Mouse (Mus musculus) monocyte, adult 5-6 weeks (primary cell): ENCODE data around the gene Gm28635. TPM values are rescaled to one million over a fixed set of nuclear protein-coding genes. Genes with fewer than 3 reads are reported as not detected.
"Not testable (repeated sequence)": the region's sequence is repeated elsewhere in the genome, so short reads cannot be mapped to it uniquely, and the experiment has no call there.

Experiments
- ATAC-seq: fragments of 153-309, 156-312 bp; replicated peaks from 2 replicates; pipeline ENCODE4 v1.8.0; 2017; ENCODE audit warnings: mild to moderate bottlenecking; ENCODE audit not compliant: low TSS enrichment, insufficient number of reproducible peaks, severe bottlenecking, poor library complexity, low FRiP score
- total RNA-seq: library from RNA; stranded (forward); fragments of 200-1000, 200-491, 200-594 nt; gene quantifications from 3 replicates; pipeline ENCODE4 v1.2.3, GENCODE M21; 2017

The Gm28635 gene
- total RNA-seq, 1 experiment from 2014 or later, result not detected

GRCm38 (mm10) chr2:84695007-84695695, 17.3 kb upstream of the Gm28635 start:
- ATAC-seq, result no peak

- ATAC-seq, result 0 out of 2 replicates have a peak, but pooled peaks have one; percentile 17
These were observed 12.2 kb upstream of the Gm28635 start for GRCm38 (mm10) chr2:84690050-84690449.

DNA sequence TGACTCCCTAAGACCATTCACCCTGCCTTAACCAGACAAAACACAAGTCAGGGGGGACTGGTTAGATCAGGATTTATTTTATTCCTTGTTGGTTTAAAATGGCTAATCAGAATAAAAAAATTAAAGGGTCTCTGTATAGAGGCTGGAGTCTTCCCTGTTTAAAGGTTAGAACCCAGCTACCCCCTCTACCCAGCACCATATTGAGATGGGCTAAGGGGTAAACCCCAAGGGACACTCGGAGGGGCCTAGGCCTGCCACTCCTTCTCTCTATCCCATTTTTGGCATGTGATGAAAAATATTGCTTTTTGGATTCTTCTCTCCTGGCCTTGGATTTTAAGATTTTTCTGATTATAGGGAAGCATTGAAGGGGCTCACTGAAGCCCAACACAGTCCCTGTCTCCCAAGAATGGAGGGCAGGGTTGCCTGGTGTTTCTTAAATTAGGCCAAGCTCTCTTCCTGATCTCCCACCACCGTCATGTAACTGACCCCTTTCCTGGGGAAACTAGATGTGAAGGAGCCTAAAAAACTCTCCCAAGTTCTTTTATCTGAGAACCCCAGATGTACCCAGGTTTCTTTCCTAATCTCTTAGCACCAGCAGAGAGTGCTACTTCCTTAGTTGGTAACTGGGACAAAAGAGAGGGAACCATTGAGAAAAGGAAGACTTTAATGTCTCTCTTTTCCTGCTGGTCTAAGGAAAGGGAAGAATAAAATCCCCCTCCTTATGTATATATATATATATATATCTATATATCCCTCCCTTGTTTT, 10.4 kb upstream of the Gm28635 start:
- ATAC-seq, result no peak

GRCm38 (mm10) chr2:84682605-84683183, 4.9 kb upstream of the Gm28635 start:
- no peak for ATAC-seq

DNA sequence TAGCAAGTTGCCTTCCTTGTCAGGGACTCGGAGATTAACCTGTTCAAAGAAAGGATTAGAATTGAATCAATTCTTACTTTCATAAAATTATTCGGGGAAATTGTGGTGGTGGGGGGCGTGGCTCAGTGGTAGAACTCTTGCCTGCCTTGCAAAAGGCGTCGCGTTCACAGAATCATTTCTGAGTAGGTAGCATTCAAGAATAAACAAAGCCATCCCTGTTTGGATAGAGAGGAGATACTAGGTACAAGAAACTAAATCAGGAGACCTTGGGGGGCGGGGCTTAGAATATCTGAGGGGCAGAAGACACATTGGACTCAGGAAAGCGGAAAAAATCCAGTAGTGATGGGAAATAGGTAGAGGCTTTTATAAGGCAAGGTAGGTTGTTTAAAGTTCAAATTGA, 1.2 kb upstream of the Gm28635 start, which contains the start of gene Tmx2:
Gene Tmx2, minus strand, starts transcription at position 125 of the 400 bp plus-strand sequence.
- ATAC-seq, result no peak

DNA sequence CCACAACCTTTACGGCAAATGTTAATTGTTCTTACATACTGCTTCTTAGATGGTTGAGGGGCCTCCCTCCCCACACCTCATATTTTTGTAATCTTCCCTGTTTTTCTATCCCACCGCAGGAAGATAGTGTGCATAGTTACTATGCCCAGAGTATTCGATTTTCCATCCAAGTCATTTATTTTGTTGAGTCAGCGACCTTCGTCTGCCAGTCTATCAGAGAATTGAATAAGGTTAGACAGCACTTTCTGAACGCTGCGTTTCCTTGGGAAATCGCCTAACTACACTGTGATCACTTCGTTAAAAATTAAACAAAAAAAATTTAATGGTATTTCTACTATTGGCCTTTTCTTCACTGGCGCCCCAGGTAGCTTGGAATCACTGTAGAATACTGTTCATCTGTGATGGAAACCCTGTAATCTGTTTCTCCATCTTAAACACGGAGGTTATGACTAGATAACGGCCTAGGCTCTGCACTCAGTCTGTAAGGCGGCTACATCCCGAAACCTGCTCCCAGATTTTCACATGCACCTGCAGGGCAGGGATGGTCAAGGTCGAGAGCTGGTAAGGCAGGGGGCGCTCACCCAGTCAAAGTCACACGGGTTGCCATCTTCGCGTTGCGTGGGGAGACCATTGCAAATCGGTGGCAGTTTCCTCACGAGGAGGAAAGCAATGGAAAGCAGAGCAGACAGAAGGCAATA, 422 bp downstream of the Gm28635 start:
- peak; percentile 32 for ATAC-seq

- ATAC-seq, result not testable (repeated sequence)
These were observed 6.3 kb downstream of the Gm28635 start for GRCm38 (mm10) chr2:84671535-84671934.

- ATAC-seq, result peak; percentile 84
These were observed 7.3 kb downstream of the Gm28635 start, which contains the start of gene Selenoh for GRCm38 (mm10) chr2:84670569-84670933. Gene Selenoh, minus strand, starts transcription at chr2:84670770.

GRCm38 (mm10) chr2:84669828-84670568, 7.8 kb downstream of the Gm28635 start:
- 0 out of 2 replicates have a peak, but pooled peaks have one; percentile 15 for ATAC-seq

DNA sequence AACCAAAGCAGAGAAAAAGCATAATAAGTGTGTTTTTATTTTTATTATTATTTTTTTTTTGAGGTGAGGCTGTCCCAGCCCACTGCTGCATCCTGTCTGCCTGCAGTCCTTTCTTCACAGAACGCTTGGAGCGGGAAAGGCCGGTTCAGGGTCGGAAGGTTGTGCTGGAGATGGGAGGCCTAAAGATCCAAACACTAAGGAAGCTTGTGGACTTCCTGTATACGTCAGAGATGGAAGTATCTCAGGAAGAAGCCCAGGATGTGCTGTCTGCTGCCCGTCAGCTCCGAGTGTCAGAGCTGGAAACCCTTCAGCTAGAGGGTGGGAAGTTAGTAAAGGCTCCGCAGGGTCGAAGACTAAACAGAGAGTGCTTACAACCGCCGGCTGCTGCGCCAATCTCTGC, 11.8 kb downstream of the Gm28635 start:
- no peak for ATAC-seq

DNA sequence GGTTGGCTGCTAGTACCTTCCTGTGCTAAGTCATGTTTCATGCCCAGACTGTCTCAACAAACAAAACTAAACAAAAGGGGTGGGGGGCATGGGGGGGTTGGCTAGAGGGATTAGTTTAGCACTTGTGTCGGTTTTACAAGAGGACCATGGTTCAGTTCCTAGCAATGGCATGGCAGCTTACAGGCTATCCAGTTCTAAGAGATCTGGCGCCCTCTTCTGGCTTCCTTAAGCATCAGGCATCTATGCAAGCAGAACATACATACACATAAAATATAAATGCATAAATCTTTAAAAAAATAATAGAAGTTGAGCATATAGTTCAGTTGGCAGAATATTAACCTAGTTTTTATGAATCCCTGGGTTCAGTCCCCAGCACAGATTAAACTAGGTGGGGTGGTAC, 15.0 kb downstream of the Gm28635 start:
- ATAC-seq, result no peak; the same call in 1 of the 2 replicates

- peak; percentile 72 for ATAC-seq
These were observed 17.6 kb downstream of the Gm28635 start for GRCm38 (mm10) chr2:84660253-84660652.

GRCm38 (mm10) chr2:84658806-84659205, 19.0 kb downstream of the Gm28635 start, which contains the start of gene Btbd18:
Gene Btbd18, plus strand, starts transcription at chr2:84659079.
- no peak for ATAC-seq

GRCm38 (mm10) chr2:84655864-84656263, 22.0 kb downstream of the Gm28635 start:
- ATAC-seq, result peak; percentile 80

DNA sequence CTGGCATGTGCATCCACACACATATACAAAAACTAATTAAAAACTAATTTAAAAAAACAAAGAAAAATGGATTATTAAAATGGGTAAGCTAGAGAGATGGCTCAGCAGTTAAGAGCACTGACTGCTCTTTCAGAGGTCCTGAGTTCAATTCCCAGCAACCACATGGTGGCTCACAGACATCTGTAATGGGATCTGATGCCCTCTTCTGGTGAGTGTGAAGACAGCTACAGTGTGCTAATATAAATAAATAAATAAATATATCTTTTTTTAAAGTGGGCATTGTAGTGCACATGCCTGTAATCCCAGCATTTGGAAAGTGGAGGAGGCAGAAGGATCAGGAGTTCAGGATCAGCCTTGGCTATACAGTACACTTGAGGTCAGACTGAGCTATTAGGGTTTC, 24.5 kb downstream of the Gm28635 start:
- ATAC-seq, result no peak

DNA sequence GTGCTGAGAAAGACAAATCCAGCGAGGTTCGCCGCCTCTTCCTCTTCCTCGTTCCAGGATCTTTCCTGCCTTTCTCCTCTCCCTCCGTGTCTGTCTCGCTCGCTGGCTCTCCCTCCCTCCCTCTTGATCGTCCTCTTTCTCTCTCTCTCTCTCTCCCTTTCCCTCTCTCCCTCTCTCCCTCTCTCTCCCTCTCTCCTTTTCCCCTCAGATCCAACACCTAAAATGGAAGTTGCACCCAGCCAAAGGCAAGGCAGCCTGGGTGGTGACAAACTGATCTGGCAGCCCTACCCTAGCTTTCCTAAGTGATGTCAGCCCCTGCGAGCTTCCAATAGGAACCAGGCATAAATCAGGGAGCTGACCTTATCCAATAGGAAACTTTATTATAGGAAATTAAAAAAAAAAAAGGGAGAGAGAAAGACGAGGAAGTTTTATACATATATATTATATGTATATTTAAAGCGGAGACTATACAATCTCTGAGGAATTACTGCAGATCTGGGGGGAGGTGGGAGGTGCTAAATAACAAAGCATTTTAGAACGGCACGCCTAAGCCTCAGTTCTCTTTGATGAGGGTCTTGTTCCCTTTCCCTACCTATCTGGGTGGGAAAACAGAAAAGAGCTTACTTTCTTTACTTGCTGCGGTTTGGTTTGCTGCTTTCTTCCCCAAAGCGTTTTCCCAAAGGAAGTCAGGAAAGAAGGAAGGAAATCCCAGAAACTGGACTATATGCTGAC, 27.2 kb downstream of the Gm28635 start, which contains the start of gene Ctnnd1:
Gene Ctnnd1, minus strand, starts transcription at position 302 of the 732 bp plus-strand sequence.
- 0 out of 2 replicates have a peak, but pooled peaks have one; percentile 59 for ATAC-seq

GRCm38 (mm10) chr2:84649674-84650073, 28.2 kb downstream of the Gm28635 start:
- ATAC-seq, result no peak
